Mouse (Mus musculus): ENCODE measurements around the gene Foxj1. TPM values are rescaled to one million over a fixed set of nuclear protein-coding genes. Genes with fewer than 3 reads are reported as not detected.
"Not testable (repeated sequence)": the region's sequence is repeated elsewhere in the genome, so short reads cannot be mapped to it uniquely, and the experiment has no call there.

Gene Foxj1
- 0.38 TPM in 1 of 2 replicates, not detected in the other for total RNA-seq (2017)

DNA sequence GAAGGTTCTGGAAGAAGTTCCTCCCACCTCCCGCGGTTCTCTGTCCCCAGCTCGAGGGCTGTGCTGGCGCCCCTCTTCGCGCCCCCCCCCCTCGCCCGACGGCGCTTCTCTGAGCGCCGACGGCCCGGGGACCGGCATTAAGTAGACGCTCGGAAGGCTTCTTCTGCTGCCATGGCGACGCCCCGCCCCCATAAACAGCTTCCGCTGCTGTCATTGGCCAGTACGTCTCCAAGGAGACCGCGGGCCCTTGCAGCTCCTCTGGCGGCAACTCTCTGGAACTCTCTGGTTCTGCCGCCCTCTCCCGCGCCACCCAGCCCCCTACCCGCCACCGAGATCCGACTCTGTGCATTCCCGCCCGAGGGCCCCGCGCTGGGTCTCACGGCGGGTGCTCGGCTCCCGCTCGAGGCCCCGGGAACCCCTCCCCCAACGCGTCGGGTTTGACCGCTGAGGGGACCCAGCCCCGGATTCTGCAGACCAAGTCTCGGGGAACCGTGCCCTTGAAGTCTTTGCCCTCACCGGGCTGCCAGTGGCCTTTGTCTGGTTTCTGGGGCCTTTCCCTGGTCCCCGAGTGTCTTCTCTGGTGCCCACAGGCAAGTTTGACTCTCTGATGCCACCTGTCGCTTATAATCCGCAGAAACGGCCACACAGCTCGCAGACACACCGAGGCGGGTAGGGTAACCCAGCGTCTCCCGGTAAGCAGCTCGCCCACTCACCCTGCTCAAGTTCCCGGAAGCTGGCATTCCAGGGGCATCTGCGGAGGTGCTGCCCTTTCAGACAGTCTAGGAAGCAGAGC lies at the start of gene Foxj1:
TSS of gene Foxj1 (minus strand) at position 156 of the 793 bp plus-strand sequence.
- ATAC-seq (replicated peaks in 1 of 2; ENCODE audit: insufficient read depth in 1 of 2, low FRiP score in 2 of 2, low TSS enrichment in 1 of 2, low read depth in 1 of 2, poor library complexity in 2 of 2, severe bottlenecking in 2 of 2): peak; percentile 77 to 82

DNA sequence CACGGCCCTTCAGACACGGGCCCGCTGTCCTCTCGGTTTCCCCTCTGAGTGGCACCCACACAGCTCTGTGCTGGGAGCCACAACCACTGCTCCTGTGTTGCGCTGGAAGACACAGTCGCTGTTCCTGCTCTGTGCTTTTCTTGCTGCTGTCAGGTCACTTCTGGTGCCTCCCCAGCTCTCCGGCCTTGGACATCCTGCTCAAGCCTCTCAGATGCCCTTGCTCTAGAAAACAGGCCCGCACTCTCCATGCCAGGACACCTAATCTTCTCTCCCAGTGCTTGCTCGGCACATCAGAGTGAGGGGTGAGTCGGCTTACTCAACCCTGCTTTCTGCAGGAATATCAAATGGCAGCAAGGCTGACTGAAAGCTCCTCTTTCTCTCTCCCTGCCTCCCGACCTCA lies 49.0 kb upstream of the Foxj1 start:
- ATAC-seq (replicated peaks in 1 of 2; ENCODE audit: insufficient read depth in 1 of 2, low FRiP score in 2 of 2, low TSS enrichment in 1 of 2, low read depth in 1 of 2, poor library complexity in 2 of 2, severe bottlenecking in 2 of 2): no peak

DNA sequence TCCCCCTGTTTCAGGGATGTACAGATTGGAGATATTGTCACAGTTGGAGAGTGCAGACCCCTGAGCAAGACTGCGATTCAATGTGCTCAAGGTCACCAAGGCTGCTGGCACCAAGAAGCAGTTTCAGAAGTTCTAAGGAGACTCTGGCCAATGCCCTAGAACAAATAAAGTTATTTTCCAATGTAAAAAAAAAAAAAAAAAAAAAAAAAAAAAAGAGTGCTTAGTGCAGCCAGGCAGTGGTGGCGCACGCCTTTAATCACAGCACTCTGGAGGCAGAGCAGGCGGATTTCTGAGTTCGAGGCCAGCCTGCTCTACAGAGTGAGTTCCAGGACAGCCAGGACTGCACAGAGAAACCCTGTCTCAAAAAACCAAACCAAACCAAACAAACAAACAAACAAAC lies 47.9 kb upstream of the Foxj1 start:
- not testable (repeated sequence) for ATAC-seq (replicated peaks in 1 of 2; ENCODE audit: insufficient read depth in 1 of 2, low FRiP score in 2 of 2, low TSS enrichment in 1 of 2, low read depth in 1 of 2, poor library complexity in 2 of 2, severe bottlenecking in 2 of 2)

- ATAC-seq (replicated peaks in 1 of 2; ENCODE audit: insufficient read depth in 1 of 2, low FRiP score in 2 of 2, low TSS enrichment in 1 of 2, low read depth in 1 of 2, poor library complexity in 2 of 2, severe bottlenecking in 2 of 2): no peak
Observed at GRCm38 (mm10) chr11:116380767-116381166, 45.6 kb upstream of the Foxj1 start.

- ATAC-seq (replicated peaks in 1 of 2; ENCODE audit: insufficient read depth in 1 of 2, low FRiP score in 2 of 2, low TSS enrichment in 1 of 2, low read depth in 1 of 2, poor library complexity in 2 of 2, severe bottlenecking in 2 of 2): no peak
Observed at GRCm38 (mm10) chr11:116379530-116379929, 44.3 kb upstream of the Foxj1 start.

GRCm38 (mm10) chr11:116376945-116377661 lies 41.9 kb upstream of the Foxj1 start:
- peak; percentile 67 to 69 for ATAC-seq (replicated peaks in 1 of 2; ENCODE audit: insufficient read depth in 1 of 2, low FRiP score in 2 of 2, low TSS enrichment in 1 of 2, low read depth in 1 of 2, poor library complexity in 2 of 2, severe bottlenecking in 2 of 2)

- no peak for ATAC-seq (replicated peaks in 1 of 2; ENCODE audit: insufficient read depth in 1 of 2, low FRiP score in 2 of 2, low TSS enrichment in 1 of 2, low read depth in 1 of 2, poor library complexity in 2 of 2, severe bottlenecking in 2 of 2)
Observed at GRCm38 (mm10) chr11:116371894-116372450, 36.8 kb upstream of the Foxj1 start.

- ATAC-seq (replicated peaks in 1 of 2; ENCODE audit: insufficient read depth in 1 of 2, low FRiP score in 2 of 2, low TSS enrichment in 1 of 2, low read depth in 1 of 2, poor library complexity in 2 of 2, severe bottlenecking in 2 of 2): peak in 1 of 2 experiments; percentile 63; a peak in 2 of 4 replicates
Observed at GRCm38 (mm10) chr11:116369633-116370032, 34.4 kb upstream of the Foxj1 start.

DNA sequence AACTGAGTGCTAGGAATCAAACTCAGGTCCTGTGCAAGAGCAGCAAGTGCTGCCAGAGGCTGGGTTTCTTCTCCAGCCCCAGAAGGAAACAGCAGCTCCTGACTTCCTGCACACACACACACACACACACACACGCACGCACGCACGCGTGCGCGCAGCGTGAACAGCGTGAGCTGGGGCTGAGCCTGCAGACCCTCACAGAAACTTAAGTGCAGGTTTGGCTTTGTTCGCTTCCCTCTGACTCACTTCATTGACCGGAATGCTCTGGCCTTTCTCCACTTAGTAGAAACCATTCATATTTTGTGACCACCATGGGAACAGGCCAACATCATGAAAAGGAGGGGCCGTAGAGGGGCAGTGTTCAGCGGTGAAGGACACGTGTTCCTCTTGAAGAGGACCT lies 33.9 kb upstream of the Foxj1 start:
- ATAC-seq (replicated peaks in 1 of 2; ENCODE audit: insufficient read depth in 1 of 2, low FRiP score in 2 of 2, low TSS enrichment in 1 of 2, low read depth in 1 of 2, poor library complexity in 2 of 2, severe bottlenecking in 2 of 2): 0 out of 4 replicates have a peak, but pooled peaks of 1 of the 2 experiments have one; percentile 12

DNA sequence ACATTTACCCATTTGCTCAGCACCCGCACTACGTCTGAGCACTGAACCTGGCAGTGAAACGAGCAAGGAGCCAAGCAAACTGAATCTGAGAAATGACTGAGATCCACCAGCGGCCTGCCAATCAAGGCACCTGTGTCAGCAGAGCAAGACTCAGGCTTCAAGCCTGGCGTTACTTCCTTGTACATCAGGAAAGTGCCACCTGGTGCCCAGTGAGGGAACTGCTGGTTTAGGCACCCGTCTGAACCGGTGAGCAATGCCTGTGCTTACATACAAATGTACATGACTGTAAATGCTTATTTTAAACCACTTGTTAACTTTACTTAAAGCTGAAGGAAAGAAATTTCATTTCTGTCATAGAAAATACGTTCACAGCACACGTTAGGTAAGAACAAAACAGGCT lies 32.9 kb upstream of the Foxj1 start:
- ATAC-seq (replicated peaks in 1 of 2; ENCODE audit: insufficient read depth in 1 of 2, low FRiP score in 2 of 2, low TSS enrichment in 1 of 2, low read depth in 1 of 2, poor library complexity in 2 of 2, severe bottlenecking in 2 of 2): peak; percentile 80 to 96

DNA sequence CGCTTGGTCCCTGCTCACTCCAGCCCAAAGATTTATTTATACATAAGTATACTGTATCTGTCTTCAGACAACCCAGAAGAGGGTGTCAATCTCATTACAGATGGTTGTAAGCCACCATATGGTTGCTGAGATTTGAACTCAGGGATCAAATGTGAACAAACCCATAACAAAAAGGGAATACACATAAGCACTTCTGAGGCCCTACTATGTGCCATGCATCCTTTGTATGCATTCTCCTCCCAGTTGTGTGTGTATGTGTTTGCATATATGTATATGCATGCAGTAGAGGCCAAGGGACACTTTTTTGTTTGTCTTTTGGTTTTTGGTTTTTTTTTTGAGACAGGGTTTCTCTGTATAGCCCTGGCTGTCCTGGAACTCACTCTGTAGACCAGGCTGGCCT lies 31.4 kb upstream of the Foxj1 start:
- no peak for ATAC-seq (replicated peaks in 1 of 2; ENCODE audit: insufficient read depth in 1 of 2, low FRiP score in 2 of 2, low TSS enrichment in 1 of 2, low read depth in 1 of 2, poor library complexity in 2 of 2, severe bottlenecking in 2 of 2)

DNA sequence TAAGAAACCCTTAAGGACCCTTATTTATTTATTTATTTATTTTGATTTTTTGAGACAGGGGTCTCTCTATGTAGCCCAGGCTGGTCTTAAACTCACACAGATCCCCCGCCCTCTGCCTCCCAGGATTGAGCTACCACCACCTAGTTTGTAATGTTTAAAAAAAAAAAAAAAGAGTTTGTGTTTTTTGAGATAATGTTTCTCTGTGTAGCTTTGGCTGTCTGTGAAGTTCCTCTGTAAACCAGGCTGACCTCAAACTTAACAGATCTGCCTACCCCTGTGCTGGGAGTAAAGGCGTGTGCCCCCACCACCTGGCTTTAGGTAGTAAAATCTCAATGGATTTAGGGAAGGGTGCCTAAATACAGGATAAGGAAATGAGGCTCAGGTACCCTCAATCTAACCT lies 30.9 kb upstream of the Foxj1 start:
- ATAC-seq (replicated peaks in 1 of 2; ENCODE audit: insufficient read depth in 1 of 2, low FRiP score in 2 of 2, low TSS enrichment in 1 of 2, low read depth in 1 of 2, poor library complexity in 2 of 2, severe bottlenecking in 2 of 2): no peak

DNA sequence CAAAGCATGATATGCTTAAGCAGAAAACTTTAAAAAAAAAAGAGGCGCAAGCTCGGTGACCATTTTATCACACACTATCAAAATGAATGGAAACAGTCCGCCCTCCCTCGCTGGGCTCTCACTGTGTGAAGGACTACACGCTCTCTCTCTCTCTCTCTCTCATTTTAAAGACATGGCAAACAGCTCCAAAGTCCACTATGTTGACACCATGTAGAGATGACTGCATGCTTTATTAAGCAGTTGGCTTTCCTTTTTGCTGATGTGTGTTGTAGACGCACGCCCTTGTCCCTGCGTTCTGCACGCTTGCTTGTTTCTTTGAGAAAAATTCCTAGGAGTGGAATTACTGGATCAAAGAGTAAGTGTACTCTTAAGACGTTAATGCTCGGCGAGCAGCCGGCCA lies 30.2 kb upstream of the Foxj1 start:
- ATAC-seq (replicated peaks in 1 of 2; ENCODE audit: insufficient read depth in 1 of 2, low FRiP score in 2 of 2, low TSS enrichment in 1 of 2, low read depth in 1 of 2, poor library complexity in 2 of 2, severe bottlenecking in 2 of 2): no peak

DNA sequence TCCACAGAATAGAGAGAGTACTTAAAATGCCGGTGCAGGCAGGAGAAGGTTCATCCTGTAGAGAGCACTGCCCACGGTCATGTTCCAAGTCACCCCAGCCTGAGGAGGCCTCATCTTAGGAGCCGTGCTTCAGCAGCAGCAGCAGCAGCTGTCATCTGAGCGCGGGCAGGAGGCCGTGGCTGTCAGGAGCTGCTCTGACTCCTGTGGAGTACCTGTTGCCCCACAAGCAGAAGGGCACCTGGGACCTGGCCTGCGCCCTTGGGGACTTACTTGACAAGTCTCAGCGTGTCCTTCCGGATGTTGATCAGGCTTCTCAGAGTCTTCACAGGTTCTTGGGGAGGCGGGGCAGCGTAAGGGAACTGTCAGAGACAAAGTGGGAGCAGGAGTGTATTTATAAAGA lies 26.8 kb upstream of the Foxj1 start:
- ATAC-seq (replicated peaks in 1 of 2; ENCODE audit: insufficient read depth in 1 of 2, low FRiP score in 2 of 2, low TSS enrichment in 1 of 2, low read depth in 1 of 2, poor library complexity in 2 of 2, severe bottlenecking in 2 of 2): no peak

- ATAC-seq (replicated peaks in 1 of 2; ENCODE audit: insufficient read depth in 1 of 2, low FRiP score in 2 of 2, low TSS enrichment in 1 of 2, low read depth in 1 of 2, poor library complexity in 2 of 2, severe bottlenecking in 2 of 2): not testable (repeated sequence)
Observed at GRCm38 (mm10) chr11:116360915-116361314, 25.7 kb upstream of the Foxj1 start.

- ATAC-seq (replicated peaks in 1 of 2; ENCODE audit: insufficient read depth in 1 of 2, low FRiP score in 2 of 2, low TSS enrichment in 1 of 2, low read depth in 1 of 2, poor library complexity in 2 of 2, severe bottlenecking in 2 of 2): no peak
Observed at GRCm38 (mm10) chr11:116359652-116360051, 24.5 kb upstream of the Foxj1 start.

GRCm38 (mm10) chr11:116358926-116359637 lies 23.9 kb upstream of the Foxj1 start:
- ATAC-seq (replicated peaks in 1 of 2; ENCODE audit: insufficient read depth in 1 of 2, low FRiP score in 2 of 2, low TSS enrichment in 1 of 2, low read depth in 1 of 2, poor library complexity in 2 of 2, severe bottlenecking in 2 of 2): no peak

DNA sequence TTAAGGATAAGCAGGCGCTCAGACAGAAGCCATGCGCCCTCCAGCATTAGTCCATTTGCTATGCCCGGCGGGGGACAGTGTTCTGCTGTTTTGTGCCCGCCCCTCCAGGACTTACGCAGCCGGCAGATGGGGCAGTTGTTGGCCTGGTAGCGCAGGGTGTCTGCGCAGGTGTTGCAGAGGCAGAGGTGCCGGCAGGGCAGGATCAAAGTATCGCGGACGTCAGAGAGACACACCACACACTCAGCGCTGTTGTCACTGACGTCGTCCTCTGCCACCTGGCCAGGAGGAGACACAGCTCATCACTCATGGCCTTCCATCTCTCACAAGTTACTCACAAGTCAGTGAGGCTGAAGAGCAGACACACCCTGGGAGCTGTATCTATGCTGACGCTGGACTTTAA lies 19.3 kb upstream of the Foxj1 start:
- ATAC-seq (replicated peaks in 1 of 2; ENCODE audit: insufficient read depth in 1 of 2, low FRiP score in 2 of 2, low TSS enrichment in 1 of 2, low read depth in 1 of 2, poor library complexity in 2 of 2, severe bottlenecking in 2 of 2): no peak
